Mouse (Mus musculus): ENCODE data around the gene Bcl10.
"Not testable (repeated sequence)": the region's sequence is repeated elsewhere in the genome, so short reads cannot be mapped to it uniquely, and the experiment has no call there.

Gene Bcl10

GRCm38 (mm10) chr3:145922019-145922854 is at the start of gene Bcl10:
TSS of gene Bcl10 (plus strand) at chr3:145922804.
- no peak for DNase-seq

- DNase-seq = no peak
These were observed 49.3 kb upstream of the Bcl10 start for GRCm38 (mm10) chr3:145873271-145873670.

GRCm38 (mm10) chr3:145874126-145874525 is 48.5 kb upstream of the Bcl10 start:
- no peak for DNase-seq

- no peak for DNase-seq
These were observed 46.5 kb upstream of the Bcl10 start for GRCm38 (mm10) chr3:145876120-145876519.

- DNase-seq = not testable (repeated sequence)
These were observed 43.7 kb upstream of the Bcl10 start for GRCm38 (mm10) chr3:145878867-145879266.

- no peak for DNase-seq
These were observed 42.3 kb upstream of the Bcl10 start for GRCm38 (mm10) chr3:145880335-145880734.

- no peak for DNase-seq
These were observed 40.3 kb upstream of the Bcl10 start for GRCm38 (mm10) chr3:145882076-145882874.

- DNase-seq = no peak
These were observed 39.4 kb upstream of the Bcl10 start for GRCm38 (mm10) chr3:145883233-145883632.

GRCm38 (mm10) chr3:145885376-145885775 is 37.2 kb upstream of the Bcl10 start:
- no peak for DNase-seq

GRCm38 (mm10) chr3:145885851-145886464 is 36.6 kb upstream of the Bcl10 start:
- no peak for DNase-seq

- no peak for DNase-seq
These were observed 35.1 kb upstream of the Bcl10 start for GRCm38 (mm10) chr3:145887430-145887971.

GRCm38 (mm10) chr3:145890346-145891132 is 32.1 kb upstream of the Bcl10 start:
- DNase-seq = no peak

- no peak for DNase-seq
These were observed 30.2 kb upstream of the Bcl10 start for GRCm38 (mm10) chr3:145892451-145892850.

GRCm38 (mm10) chr3:145894131-145894530 is 28.5 kb upstream of the Bcl10 start:
- DNase-seq = no peak

- DNase-seq = peak in 1 of 2 experiments; percentile 19
These were observed 24.9 kb upstream of the Bcl10 start for GRCm38 (mm10) chr3:145897749-145898148.

- DNase-seq = no peak
These were observed 22.8 kb upstream of the Bcl10 start for GRCm38 (mm10) chr3:145899832-145900231.

- DNase-seq = no peak
These were observed 19.1 kb upstream of the Bcl10 start for GRCm38 (mm10) chr3:145903530-145903929.

- peak; percentile 42 to 53 for DNase-seq
These were observed 17.5 kb upstream of the Bcl10 start for GRCm38 (mm10) chr3:145904850-145905776.

- no peak for DNase-seq
These were observed 16.0 kb upstream of the Bcl10 start for GRCm38 (mm10) chr3:145906582-145906981.

GRCm38 (mm10) chr3:145912512-145912911 is 10.1 kb upstream of the Bcl10 start:
- DNase-seq = no peak

- no peak for DNase-seq
These were observed 9.3 kb upstream of the Bcl10 start for GRCm38 (mm10) chr3:145913263-145913662.
